Mouse (Mus musculus): ENCODE data around the gene Calm3.

GRCm38 (mm10) chr7:16895511-16895910, 28.4 kb downstream of the Calm3 start:
- no peak for TF ChIP-seq EP300 (IDR thresholded peaks at IDR 0.05; ENCODE audit: low read depth)
- TF ChIP-seq CTCF (IDR thresholded peaks at IDR 0.05; ENCODE audit: low read depth), result no peak

Measured in heart, postnatal 0 days (tissue).